Mouse (Mus musculus) ZHBTc4 (cell line): Measurements from ENCODE around the gene Atp11a.
A peak's percentile ranks its signal among the peaks of the same experiment; 100 is the strongest.

Experiments used
- DNase-seq: peaks from one replicate; pipeline ENCODE4 v3.0.0-alpha.2; 2011; ENCODE audit warnings: low read depth, low spot score

The Atp11a gene

DNA sequence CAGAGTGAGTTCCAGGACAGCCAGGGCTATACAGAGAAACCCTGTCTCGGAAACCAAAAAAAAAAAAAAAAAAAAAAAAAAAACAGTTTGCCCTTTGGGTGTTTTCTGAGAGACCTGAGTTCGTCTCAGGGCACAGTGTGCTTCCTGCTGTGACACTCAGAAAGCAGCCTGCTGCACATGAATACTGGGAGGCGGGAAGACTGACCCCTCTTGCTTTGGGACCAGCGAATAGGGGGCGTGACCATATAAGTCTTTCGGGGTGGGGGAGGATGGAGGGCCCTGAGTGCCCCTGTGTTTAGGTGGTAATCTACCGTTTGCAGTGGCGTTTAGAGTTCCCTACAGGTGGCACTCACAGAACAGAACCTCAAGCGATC lies 116.2 kb downstream of the Atp11a start:
- DNase-seq: peak; percentile 62

DNA sequence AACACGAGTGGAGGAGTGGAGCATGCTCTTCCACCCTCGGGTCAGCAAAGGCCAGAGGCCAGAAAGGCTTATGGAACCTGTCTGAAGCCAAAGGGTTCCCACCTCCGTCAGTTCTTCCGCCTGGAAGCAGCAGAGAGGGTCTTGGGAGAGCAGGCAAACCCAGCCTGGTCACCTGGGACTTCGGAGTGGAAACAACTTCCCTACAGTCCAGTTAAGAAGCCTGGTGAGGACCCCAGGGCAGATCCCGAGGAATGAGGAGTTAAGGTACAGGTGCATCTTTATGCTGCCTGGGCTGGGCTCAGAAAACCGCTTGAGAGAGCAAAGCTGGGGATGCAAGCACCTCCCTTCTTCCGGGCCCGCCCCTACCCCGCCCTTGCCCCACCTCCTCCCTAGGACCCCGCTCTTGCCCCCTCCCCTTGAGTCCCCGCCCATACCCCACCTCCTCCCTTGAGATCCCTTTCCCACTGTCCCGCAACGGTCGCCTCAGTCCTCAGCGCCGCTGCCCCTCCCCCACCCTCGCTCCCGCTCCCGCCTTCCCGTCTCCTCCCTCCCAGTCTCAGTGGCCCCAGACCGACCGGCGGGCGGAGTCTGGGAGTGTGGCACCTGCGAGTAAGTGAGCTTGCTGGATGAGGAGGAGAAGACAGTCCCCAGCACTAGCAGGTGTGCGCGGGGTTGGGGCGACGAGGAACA lies 116.7 kb downstream of the Atp11a start, which contains the start of gene Mcf2l:
Gene Mcf2l, plus strand, starts transcription at position 450 of the 690 bp plus-strand sequence.
- DNase-seq: peak; percentile 98

DNA sequence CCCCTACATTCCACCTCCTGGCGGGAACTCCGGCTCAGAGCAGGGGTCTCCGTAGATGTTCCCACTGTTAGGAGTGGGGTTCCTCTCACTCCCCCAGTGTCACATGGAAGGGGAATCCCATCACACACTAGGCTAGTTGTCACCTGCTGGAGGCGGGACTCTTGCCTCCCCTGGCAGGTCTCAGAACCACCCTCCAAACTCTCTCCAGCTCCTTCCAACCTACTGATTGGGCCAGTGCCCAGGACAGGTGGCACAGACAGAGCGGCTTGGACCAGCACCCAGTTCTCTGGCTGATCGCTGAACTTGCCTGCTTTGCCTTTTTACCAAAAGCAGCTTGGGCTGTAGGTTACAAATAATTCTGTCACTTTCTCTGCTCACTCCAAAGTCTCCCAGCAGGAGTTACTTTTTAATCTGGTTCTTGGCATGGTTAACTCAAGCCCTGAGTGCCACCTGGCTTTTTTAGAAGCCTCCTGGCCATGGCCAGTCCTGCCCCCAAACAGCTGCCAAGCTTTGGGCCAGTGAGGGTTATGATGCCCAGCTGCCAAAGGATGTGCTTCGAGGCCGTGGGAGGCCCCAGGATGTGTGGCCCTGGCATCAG lies 117.5 kb downstream of the Atp11a start:
- DNase-seq: no peak

DNA sequence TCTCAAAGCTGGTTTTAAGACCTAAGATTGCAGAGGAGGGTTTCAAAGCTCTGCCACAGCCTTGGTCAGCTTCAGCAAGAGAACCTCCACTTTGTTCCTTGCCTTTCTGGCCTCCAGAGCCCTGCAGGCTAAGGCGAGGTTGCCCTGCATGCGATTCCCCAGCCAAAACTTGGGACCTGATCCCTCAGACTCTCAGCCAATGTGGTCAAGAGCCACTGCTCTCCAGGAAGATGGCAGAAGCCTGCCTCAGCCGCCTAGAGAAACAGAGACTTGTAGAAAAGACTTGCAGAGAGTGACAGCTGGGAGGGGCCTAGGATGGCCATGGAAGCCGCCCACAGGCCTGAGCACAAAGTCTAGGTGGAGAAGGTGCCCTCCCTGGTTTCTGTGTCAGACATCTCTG lies 118.2 kb downstream of the Atp11a start:
- peak; percentile 26 for DNase-seq

DNA sequence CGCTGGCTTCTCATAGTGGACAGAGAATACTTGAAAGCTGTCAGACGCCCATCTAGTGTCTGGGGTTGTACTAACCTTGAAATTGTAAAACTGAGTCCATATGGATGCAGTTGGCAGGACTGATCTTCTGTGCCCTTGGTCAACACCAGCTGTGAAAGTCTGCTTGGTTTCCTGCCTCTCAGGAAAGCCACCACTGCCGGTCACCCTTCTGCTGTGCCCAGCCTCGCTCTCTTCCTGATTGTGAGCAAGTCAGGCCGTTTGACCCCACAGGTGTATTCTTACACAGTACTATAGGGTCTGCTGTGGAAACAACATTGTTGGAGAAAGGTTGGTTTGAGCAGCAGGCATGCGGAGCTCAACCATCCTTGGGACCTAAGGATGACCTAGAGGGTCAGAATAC lies 120.3 kb downstream of the Atp11a start:
- no peak for DNase-seq

DNA sequence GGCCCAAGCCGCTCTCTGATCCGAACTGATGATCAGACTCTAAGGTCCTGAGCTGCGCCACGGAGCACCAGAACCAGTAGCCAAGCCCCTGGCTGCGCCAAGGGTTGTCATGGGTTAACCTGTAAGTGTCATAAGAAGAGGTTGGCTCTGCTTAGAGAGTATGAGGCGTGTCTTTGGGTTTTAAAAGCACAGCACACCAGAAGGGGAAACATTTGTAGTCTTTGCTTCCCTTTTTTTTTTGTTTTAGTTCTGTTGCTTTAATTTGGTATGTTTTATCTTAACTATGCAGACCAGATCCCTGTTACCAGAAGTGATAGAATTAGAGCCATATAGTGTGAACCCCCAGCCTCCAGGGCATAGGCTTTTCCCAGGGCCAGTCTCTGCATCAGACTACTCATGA lies 123.3 kb downstream of the Atp11a start:
- no peak for DNase-seq

DNA sequence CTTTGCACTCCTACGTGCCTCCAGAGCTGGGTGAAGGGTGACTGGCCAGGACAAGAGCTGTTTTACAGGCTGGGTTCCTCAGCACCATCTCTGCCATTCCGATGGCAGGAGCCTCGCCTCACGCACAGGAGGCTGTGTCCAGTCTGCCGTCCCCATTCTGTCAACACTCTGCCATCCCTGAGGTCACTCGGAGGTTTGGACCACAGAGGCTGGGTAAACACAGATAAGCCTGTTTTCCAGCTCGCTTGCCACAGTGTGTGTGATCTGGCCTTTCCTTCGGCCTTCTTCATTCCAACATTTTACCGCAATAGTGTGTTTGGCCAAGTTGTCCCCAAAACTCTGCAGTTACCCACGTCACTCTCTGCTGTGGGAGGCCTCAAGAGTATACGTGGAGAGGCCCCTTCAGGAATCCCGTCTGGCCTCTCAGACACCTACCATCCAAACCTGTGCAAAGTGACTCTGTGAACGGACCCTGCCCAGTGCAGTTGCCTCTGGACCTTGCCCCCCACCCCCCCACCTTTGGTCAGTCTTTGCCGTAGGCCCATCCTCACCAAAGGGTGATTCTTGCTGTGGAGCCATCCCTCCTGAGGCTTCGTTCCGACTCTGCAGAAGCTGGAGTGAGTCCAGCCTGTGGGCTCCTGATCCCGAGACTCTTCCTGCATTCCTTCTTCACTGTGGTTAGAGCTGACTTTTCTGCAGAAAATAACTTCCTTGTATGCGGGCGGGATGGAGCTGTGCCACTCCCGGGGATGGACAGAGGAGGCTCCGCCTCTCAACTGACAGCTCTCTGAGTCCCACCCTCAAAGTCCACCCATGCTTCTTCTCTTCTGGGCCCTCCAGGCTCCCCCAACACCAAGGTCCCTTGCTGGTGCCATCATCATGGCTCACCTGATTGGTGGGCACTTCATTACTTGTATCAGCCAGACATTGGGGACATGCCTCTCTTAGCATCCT lies 126.5 kb downstream of the Atp11a start:
- no peak for DNase-seq

DNA sequence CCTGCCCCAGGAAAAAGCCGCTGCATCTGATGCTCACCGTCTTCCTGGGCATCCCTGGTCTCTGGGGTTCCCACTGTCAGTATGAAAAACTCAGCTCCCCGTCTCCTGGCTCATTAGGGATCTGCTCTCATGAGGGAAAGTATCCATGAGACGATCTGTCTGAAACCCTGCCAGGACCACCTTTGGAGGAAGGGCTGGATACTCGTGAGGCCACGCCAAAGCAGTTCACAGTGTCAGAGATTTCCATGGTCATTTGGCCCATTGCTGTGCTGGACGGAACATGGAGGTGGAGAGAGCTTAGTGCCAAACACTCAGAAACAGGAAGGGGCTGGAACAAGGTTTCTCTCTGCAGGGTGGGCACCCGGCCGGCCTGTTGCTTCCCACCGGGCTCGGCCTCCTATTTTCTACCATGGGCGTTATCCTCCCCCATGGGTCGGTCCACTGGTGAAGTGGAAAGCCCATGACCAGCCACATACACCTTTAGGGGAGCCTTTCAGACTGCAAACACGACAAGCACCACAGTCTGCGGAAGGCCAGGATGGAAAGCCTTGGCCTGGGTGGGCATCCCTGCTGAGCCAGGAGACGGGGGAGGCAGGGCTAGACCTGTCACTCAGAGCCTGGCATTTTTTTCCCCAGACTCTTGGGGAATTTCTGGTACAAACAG lies 131.1 kb downstream of the Atp11a start:
- no peak for DNase-seq

DNA sequence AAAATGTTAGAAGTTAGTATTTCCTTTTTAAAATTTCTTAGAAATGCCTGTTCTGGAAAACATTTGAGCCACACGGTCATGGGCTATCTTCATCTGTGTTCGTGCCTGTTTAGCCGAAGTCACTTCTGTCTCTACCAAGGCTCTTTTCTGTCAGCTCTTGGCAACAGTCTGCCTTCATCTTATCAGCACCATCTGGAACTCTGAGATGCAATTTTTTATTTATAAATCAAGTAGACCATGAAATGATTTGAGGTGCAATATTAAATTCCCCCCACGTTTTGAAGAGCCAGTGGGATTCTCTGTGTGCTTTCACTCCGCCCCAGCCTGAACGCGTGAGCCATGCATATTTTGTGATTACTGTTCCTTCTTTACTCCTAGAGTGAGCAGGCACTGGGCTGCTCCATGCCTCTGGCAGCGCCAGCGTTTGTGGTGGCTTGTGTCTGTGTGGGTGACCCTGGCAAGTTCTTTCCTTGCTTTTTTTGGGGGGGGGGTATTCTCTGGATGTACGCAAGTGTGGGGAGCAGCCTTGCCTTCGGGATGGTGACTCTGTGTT lies 132.3 kb downstream of the Atp11a start:
- no peak for DNase-seq

DNA sequence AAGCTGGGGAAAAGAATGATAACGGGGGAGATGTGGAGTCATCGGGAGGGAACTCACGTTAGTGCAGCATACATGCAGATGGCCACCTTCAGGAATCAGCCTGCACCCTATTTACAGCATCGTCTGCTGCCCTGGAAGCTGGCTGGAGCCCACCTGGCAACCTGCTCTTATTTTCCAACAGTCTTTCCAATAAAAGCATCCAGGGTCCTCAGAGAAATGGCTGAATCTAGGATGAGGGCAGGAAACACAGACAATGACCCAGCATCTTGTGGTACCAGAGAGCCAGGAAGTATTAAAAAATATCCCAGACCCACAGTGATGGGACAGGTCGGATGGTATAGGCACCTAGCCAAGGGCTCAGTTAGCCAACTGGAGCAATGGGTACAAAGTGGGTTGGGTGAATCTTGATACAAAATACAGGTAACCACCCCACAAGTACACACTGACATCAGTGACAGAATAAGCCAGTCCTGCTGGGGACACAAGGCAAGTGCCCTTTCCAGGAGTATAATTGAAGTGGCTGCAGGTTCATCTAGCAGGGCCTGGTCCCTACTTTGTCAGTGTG lies 136.2 kb downstream of the Atp11a start:
- DNase-seq: no peak

DNA sequence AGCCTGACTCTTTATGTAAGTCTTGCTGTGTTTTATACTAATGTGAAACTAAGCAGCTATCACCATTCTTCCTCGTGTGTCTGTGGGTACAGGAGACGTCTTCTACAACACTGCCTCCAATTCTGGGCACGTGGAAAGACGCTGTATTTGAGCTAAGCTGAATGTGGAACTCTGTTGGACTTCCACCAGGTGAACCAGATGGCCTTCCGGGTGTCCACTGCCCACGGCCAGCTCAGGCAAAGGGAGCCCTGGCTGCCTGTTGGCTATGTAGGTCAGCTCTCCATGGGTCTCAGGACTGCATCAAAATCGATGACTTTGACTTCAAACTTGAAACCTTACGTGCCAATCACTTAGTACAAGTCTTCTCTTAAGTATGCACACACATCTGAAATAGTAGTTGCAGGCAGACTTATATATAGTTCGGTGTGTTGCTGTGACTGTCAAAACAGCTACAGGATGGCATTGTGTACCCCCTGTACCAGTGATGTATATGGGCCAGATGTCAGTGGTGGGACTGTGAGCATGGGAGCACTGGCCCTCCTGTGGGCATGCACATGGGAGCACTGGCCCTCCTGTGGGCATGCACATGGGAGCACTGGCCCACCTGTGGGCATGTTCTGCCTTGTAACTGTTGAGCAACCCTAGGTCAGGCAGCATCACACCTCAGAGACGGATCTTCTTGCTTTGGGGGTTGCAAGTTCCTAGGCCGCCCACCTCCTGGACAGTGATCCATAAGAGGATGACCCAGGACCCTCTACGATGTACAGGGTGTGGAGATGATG lies 137.2 kb downstream of the Atp11a start:
- DNase-seq: no peak

DNA sequence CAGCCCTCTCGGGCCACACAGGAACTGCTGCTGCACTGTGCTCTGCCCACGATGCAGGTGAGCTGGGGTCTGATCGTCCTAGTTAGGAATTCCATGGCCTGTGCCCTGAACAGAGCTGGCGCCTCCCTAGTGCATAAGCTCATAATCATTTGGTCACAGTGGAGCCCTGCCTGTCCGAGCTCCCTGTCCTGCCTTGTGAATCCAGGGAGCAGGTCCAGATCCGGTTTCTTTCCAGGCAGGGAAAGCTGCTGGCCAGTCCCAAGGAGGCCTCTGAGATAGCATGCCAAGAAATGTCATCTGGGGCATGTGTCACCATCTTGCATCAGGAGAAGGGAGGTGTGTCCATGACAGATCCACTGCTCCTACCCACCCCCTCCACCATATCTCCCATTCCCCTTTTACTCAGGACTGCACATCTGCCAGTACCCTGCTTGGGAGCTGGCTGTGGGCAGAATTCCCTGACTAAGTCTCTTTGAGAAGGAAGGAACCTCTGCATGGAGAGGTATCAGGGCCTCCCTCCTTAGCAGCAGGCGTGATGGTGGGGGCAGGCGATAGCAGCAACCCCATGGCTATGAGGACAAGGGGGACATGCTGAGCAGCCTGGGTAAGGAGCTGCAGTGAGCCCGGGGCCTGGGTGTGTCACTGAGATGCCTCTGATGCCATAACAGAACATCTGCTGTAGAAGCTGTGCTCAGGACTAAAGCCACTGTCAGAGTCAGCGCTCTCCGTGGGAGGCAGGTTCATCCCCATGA lies 138.1 kb downstream of the Atp11a start:
- DNase-seq: no peak

DNA sequence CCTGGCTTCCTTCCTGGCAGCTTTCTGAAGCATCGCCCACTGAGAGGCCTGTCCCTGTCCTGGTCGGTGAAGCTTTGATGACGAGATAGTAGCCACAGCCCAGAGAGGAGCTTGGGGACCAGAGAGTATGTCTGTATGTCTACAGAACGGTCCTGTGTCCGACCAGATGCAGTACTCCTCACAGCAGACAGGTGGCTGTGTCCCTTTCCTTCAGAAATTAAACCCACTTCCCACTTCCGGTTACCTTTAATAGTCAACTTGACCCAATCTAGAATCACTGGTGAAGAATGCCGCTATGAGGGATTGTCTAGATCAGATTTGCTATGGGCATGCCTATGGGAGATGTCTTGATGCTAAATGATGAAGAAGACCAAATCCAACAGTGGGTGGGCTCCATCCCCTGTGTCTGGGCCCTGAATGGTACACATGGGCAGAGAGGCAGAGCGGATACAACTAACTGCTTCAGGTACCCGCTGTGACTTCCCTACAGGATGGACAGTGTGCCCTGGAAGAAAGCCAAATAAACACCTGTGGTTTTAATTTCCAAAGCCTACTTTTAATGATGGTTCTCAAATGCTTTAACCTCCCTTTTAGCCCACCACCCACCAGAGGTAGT lies 138.8 kb downstream of the Atp11a start:
- peak; percentile 60 for DNase-seq

DNA sequence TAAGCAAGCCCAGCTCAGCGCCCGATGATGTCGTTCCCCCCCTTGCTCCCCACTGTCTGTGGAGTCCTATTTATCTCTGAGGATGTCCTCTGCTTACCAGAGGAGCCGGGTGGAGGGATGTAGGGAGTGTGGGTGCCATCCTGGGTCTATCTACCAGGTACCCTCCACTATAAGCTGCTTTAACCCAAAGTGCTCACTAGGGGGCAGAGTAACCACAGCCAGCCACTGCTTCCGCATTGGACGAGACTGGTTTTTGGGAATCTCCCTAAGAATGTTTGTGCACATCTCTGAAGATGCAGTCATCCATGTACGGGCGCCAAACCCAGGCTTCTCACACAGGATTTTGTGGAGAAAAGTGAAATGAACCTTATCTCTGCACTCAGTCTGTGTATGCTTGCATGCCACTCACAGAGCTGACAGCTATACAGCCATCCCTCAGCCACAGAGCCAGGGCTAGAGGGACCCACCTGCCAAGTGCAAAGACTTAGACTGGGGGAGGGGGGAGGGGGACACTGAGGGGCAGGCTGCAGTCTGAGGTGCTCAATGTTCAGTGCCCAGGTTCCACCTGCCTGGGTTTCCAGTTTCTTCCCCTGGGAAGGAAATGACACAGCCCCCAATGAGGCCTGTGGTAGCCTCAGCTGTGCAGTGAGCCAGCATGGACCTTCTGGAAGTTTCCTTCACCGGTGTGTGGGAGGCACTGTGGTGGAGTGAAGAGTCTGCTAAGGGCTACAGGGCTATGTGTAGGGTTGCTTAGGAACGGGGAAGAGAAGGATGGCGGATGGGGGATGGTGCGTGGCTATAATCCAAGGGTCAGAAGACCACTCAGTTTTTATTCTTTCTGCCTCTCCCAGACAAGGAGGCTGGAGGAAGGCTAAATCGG lies 139.9 kb downstream of the Atp11a start:
- DNase-seq: peak; percentile 83

DNA sequence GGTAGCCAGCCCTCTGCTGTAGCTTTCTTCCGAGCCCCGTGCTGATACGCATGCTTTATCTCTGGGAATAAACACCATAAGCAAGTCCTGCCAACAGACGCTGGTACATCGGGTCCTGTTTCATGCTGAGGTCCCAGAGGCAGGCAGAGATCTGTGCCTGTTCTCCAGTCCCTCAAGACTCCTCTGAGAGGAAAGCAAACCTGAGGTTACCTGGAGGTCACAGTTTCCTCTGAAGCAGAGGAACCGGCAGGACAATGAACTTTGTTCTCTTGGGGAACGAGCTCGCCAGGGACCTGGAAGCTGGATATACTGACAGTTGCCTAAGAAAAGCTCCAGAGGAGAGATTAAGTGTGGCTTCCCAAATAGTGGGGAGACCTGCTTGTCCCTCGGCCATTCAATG lies 141.0 kb downstream of the Atp11a start:
- DNase-seq: no peak

DNA sequence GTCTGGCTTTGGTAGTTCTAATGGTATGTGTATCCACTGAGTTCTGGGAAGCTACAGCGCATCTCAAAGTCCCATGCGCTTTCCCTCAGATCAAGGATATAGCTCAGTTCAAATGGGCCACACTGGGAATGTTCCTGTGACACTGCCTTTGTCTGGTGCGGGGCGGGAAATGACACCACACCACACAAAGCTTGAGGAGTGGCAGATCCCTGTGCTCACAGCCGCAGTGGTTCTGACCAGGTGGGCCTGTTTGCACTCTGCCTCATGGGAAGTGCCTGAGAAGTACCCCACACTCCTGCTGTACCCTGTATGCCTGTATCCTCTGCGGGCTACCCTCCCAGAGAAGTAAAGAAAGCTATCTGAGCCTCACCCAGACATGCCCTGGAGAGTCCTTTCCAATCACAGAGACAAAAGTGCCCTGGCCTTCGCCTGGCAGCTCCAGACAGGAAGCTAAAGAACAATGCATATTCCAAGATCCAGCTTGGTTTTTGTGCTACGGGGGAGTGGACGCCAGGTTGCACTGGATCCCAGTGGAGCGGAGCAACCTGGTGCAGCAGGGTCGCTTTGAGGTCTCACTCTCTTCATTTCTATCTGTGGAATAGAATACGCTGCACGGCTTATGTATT lies 147.1 kb downstream of the Atp11a start:
- peak; percentile 57 for DNase-seq

DNA sequence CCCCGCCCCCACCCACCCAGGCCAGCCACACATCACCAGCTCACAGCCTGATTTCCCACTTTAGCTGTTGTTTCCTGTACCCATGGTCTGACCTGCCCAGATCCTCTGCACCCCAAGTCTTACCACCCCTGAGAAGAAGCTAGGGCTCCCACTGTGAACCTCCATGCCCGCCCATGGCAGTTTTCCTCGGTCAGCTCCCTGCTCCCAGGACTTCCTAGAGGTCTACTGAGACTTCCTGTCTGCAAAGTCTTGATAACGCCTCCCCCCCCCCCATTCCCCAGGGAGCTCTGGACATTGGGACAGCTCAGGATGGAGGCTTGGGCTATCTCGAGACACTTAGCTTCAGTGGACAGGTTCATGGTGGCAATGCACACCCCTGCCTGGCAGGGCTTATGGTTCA lies 148.3 kb downstream of the Atp11a start:
- DNase-seq: no peak
